Mouse (Mus musculus) bone marrow, adult 2 months (tissue): ENCODE results near the gene Hdhd3.

Source experiments
- CTCF ChIP-seq: fragments of 200-500 bp; IDR thresholded peaks from 2 replicates; pipeline ENCODE4 v1.5.1; 2011; ENCODE audit warnings: low read length, control low read depth; ENCODE audit not compliant: control insufficient read depth, insufficient read depth
- POLR2A ChIP-seq: fragments of 200-500 bp; IDR thresholded peaks from 2 replicates; pipeline ENCODE4 v1.6.1; 2011; ENCODE audit warnings: low read depth, mild to moderate bottlenecking, control low read depth, low read length, borderline replicate concordance; ENCODE audit not compliant: control insufficient read depth

DNA sequence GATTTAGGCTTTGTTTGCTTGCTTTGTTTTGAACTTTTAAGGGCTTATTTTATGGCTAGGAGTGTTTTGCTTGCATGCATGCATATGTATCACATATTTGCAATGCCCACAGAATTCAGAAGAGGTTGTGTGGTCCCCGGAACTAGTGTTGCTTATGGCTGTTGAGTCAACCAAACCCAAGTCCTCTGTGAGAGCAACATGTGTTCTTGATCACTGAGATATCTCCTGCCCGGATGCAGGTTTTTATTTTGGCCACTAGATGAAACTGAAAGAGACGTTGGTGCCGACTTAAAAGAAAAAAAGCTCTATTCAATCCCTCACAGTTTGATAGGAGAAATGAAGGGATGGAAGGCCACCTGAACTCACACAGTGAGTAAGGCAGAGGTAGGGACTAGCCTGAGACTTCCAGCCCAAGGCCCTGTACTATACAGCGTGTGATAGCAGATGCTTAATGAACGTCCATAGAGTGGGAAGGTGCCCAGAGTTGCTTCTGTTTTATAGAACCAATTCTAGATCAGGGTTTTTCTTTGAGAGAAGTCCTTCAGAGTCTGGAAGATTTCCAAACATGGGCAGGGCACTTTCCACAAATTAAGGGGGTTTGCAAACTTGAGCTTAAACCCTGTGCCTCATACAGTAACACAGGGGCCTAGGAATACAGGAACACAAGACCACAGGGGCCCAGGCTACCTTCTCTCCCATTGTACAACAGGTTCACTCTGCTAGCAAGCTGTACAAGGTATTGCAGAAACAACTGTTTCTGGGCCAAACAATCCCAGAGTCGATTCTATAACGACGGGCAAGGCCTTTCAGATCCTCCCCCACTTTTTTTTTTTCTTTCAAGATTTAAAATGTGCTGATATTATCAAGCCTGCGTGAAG lies 14.5 kb upstream of the Hdhd3 start:
- TF ChIP-seq CTCF (no peak), POLR2A (no peak)
